Mouse (Mus musculus) adrenal gland, adult 8-10 months (tissue): Measurements from ENCODE around the gene Tk1. TPM values are rescaled to one million over a fixed set of nuclear protein-coding genes. Genes with fewer than 3 reads are reported as not detected.
"Not testable (repeated sequence)": the region's sequence is repeated elsewhere in the genome, so short reads cannot be mapped to it uniquely, and the experiment has no call there.

Experiments used
- DNase-seq: peaks from one replicate; pipeline ENCODE4 v3.0.0; 2022
- total RNA-seq, 4 experiments: library from RNA; stranded (reverse); gene quantifications; 2 replicates each; pipeline ENCODE4 v1.2.4; 2022

The Tk1 gene
- total RNA-seq, 4 experiments from 2014 or later = 2.4 to 5.0 (median 4.3) TPM

DNA sequence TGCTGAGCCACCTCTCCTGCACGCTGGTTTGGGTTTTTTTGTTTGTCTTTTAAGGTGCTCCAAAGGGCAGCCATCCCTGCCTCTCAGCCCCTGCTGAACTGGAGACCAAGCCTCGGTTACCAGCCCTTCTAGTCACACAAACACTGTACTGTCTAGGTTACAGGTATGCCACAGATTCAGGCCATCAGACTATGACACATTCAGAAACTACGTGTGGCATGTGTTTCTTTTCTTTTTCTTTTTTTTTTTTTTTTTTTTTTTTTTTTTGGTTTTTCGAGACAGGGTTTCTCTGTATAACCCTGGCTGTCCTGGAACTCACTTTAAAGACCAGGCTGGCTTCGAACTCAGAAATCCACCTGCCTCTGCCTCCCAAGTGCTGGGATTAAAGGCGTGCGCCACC is 37.4 kb downstream of the Tk1 start:
- not testable (repeated sequence) for DNase-seq

GRCm38 (mm10) chr11:117786294-117786693 is 39.6 kb downstream of the Tk1 start:
- no peak for DNase-seq

DNA sequence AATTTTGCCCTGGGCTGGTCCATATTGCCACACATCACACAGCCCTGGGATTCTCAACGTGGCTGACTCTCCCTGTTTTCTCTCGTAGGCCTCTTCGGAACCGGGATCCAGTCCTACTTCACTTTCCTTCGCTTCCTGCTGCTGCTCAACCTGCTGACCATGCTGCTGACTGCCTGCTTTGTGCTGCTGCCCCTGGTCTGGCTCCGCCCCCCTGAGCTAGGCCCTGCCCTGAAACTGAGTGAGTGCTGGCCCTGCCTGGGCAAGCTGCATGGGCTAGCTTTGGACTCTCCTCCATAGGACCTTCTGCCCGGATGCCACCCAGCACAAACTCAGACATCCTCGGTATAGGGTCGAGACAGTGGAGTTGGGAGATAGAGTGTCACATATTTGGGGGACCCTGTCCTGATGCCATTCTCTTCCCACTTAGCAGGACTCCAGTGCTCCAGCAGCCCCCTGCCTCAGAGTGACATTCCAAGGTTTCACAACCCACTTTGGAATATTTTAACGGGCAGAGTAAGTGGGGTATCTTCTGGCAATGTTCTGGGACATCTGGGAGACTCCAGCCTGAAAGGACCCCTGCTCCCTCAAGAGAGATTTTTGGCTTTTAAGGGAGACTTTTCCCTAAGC is 42.1 kb downstream of the Tk1 start:
- no peak for DNase-seq

DNA sequence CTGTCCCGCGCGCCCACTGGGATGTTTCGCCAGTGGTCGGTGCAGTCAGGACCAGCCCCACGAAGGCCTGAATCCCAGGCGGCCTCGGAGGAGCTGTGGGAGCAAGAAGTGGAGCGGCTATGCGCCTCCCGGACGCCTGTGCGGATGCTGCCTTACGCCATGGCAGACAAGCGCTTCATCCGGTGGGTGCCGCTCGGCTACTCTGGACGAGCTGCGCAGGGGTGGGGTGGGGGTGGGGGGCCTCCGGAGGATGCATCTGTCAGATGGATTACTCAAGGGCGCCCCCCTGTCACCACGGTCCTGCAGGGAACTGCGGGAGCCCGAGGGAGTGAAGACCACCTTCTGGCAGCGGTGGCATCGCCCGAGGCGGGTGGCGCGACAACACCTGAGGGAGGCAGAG is 42.8 kb downstream of the Tk1 start:
- DNase-seq = no peak

DNA sequence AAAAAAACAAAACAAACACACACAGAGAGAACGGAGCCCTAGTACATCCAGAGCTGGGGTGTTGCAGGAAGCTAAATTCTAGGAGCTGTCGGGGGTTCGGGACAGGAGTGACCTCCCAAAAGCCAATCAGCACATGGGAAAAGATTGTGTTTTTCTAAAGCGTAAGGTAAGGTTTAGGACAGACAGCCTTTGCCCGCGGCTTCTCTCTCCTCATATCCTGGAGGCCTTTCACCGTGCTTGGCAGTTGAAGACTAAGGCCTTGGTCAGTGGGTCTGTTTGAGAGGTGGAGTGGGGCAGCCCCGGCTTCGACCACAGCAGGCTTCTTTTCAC is 43.2 kb downstream of the Tk1 start:
- no peak for DNase-seq

DNA sequence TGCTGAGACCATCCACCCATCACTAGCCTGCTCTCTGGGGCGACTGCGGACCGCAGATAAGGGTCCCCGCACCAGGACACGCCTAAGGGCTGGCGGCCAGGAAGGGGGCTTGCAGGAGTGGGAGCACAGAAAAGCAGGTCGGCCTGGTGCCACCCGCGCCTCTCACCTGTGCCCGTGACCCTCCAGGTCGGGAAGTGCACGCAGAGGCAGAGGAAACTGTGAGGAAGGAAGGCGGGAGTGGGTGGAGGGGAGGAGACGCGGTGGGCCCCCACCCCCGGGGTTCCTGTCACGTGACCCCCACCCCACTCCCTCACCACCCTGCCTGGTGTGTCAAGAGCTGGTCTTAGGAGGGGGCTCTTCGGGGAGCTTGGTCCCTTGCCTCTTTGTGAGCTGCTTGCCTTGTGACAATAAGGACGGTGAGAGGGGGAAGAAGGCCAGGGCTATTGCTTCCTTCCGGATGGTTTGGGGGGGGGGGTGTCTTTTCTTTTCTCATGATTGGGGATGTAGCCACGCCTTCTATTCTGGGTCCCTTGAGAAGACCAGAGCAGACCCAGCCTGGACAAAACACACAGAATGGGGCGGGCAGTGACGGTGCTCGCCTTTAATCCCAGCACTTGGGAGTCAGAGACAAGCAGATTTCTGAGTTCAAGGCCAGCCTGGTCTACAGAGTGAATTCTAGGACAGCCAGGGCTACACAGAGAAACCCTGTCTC is 43.7 kb downstream of the Tk1 start, which contains the start of the genes Tmc8 and Tmc6:
Gene Tmc8, plus strand, starts transcription at position 84 of the 712 bp plus-strand sequence.
Gene Tmc6, minus strand, starts transcription at position 206 of the 712 bp plus-strand sequence.
- no peak for DNase-seq

DNA sequence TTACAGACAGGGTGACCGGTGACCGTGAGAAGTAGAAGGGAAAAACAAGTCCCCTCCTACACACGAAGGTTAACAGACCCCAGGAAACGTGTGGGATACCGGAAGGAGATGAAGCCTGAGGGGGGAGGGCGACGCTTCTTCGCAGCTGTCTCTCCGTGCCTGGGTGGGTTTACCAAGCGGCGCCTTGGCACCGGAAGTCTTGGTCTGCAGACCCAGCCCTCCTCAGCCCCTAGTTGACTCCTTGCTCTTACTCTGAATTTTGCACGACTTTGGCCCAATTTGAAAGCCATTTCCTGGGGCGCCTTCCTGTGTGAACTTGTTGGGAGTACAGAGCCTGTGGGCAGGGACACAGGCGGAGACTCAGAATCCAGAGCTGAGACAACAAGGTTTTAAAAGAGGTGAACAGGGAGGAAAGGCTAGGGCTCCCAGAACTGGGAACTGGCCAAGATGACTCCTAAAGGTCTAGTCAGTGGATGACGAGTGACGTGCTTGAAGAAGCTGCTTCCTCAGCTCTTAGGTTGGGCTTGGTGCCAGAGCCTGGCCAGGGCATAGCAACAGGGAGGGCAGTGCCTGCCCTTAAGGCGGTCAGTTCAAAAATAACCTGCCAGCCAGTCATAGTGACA is 44.6 kb downstream of the Tk1 start:
- peak; percentile 90 for DNase-seq

DNA sequence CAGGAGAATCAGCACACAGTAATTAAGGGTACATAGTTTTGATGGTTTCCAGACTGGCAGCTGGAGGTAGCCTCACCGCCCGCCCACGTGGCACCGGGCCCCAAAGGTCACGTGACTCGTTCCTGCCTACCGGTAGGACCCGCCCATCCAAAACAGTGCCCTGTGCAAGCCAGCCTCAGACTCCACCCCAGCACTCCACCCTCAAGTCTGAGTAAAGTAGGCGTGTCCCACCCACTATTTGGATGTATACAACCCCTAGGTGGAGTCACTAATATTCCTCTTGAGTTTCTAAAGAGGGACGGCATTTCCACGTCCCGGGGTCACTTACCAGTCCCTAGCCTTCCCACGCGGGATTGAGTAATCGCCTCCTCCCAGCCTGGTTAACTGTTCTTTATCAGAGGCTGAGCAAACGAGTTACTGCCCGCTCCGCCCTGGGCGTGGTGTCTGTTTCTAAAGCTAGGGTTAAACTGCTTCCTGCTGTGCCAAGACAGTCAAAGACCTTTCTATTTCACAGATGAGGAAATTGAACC is 45.2 kb downstream of the Tk1 start:
- peak; percentile 92 for DNase-seq

DNA sequence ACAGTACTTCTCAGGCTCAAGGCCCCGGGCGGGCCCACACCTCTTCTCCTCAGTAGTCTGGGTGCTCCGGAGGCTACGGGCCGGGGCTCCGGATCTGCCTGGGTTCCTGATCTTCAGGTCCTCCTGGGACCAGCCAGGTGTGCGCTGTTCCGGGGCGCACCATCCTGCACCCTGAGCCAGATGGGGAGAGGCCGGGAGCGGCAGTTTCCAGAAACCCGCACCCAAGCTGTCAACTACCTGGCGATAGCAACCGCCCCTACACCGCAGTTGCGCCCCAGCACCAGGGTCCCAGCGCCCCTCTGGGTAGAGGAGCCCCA is 45.7 kb downstream of the Tk1 start:
- no peak for DNase-seq

GRCm38 (mm10) chr11:117779434-117780198 is 46.3 kb downstream of the Tk1 start:
- DNase-seq = peak; percentile 73

- no peak for DNase-seq
Observed at GRCm38 (mm10) chr11:117778851-117779433, 47.0 kb downstream of the Tk1 start.

GRCm38 (mm10) chr11:117778031-117778430 is 47.9 kb downstream of the Tk1 start:
- no peak for DNase-seq

DNA sequence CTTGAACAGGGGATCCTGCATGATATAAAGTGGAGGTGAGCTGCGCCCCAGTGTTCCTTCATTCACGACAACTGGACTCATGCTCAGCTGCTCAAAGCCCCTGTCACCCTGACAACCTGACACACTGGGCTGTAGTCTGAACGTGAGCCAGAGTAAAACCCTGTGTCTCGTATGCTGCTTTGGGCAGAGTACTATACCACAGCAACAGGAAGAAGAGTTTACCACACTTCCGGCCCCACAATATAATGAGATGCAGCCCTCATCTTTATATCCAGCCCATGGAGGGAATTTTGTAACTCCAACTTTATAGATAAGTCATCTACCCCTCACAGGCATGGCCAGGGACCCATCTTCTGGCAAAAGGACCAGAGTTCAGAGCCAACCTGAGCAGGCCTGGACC is 48.8 kb downstream of the Tk1 start:
- no peak for DNase-seq

DNA sequence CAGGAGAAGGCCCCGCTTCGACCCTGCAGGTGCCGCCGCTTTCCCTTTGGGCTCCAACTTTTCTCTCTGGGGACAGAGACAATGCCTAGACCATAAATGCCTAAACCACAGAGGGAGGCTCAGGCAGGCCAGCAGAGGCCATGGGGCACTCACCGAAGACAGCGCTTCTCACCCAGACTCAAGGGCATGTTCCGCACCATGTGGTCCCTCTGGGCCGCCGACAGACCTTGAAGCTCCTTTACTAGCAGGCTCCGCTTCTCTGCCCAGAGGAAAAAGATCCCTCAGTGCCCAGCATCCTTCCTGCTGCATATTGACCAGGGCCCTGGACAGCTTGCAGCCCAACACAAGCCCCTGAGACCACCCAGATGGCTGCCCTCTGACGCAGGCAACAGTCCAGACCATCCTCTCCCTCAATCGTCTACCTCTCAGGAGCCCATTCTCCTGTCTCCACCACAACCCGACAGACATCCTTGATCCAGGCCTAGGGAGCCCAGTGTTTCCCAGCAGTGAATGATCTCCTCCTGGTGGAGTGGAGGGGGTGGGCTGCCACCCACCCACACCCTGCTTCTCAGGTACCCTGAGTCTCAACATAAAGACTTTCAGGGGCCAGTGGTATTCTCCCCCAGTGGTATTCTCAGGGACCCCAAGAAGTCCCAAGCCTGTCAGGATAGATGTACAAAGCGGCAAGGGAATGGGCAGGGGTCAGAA is 49.7 kb downstream of the Tk1 start:
- DNase-seq = peak; percentile 66

DNA sequence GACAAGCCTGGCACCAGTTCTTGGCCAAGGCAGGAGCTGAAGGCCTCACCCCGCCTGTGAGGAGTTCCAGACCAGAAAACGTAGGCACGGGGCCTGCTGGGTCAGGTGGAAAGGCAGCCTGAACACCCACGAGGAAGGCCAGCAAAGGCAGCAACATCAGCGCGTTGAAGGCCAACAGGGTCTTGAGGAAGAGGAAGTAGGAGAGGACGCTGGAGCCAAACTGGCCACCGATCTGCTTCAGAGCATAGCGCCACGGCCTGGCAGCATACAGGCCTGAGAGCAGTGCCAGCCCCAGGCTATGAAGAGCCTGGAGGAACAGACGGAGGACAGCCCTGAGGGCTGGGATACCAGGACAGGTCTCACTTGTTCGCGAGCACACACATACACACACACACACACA is 50.4 kb downstream of the Tk1 start:
- no peak for DNase-seq

GRCm38 (mm10) chr11:117774925-117775324 is 51.0 kb downstream of the Tk1 start:
- no peak for DNase-seq

DNA sequence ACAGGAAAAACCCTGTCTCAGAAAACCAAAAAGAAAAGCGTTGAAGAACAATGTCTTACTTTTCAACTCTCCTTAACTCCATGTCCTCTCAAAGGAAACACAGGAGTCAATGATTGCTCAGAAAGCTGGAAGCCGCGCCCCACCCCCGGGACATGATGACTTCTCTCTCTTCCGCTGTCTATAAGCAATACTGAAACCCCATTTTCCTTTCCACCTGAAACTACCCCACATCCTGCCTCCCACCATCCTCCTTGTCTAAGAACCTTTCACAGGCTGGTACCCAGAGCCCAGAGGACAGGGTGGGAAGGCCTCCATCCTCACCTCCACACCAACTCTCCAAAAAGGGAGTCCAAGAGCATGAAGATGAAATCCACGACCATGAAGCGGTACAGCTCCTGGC is 53.5 kb downstream of the Tk1 start:
- DNase-seq = no peak

- no peak for DNase-seq
Observed at GRCm38 (mm10) chr11:117770407-117770806, 55.5 kb downstream of the Tk1 start.

GRCm38 (mm10) chr11:117769683-117770047 is 56.2 kb downstream of the Tk1 start:
- DNase-seq = no peak

DNA sequence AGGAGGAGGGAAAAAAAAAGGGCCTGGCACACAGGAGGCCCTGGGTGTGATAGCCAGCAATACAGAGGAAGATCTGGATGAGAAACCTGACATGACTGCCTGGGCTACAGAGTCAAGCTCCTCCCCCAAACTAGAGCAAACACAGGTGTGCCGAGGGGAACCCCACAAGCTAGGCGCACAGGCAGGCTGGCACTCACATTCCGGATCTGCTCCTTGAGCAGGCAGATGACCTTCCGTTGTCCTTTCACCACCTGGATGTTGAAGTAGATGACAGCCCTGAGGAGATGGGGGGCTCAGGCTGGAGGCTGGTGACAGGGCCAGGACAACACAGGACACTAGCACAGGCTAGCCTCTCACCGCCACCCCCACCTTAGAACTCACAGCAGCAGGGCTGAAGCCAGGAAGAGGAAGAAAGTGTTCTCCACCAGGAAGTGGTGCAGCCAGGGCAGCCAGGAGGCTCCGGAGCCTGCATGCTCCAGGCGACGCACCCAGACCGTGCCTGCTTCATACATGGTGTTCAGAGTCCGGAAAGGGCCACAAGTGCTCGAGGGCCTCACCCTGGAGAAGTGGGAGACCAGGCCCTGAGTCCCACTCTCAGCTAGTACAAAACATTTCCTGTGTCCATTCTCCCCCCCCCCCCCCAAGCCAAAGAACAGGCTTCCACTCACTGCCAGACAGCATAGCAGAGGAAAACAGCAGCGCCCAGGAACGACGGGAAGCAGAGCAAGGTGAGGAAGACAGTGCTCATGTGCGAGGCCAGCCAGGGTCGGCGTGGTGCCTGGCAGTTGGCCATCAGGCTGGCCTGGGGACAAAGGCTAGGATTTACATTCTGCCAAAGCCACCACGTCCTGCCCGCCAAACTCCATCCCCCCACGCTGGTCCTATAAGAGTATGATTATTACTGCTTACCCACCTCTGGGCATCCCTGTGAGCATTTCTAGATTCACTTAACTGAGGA is 56.9 kb downstream of the Tk1 start:
- DNase-seq = no peak

DNA sequence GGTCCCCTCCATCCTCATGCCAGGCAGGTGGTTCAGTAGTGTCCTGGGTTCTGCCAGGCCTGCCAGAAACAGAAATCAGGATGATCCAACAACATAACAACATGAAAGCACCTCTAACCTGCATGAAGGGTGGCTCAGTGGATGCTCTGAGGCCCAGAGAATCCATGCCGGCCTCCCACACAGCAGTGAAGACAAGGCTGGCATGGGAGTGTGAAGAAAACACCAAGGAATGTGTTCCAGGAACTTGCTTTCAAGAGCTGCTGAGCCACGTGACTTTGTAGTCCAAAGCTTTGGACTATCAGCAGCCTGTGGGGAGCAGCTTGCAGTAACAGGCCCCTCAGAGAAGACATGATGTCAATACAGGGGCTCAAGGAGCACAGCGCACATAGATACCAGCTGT is 59.6 kb downstream of the Tk1 start:
- DNase-seq = no peak
